Mouse (Mus musculus) testis, postnatal 14 days (tissue): ENCODE measurements around the gene Fsd2.

Experiments used
- DNase-seq: peaks from one replicate; pipeline ENCODE4 v3.0.0; 2021; ENCODE audit warnings: low spot score

The Fsd2 gene

GRCm38 (mm10) chr7:81571941-81572441 is 5.2 kb upstream of the Fsd2 start:
- DNase-seq = no peak

- DNase-seq = peak; percentile 95
Measured at GRCm38 (mm10) chr7:81571108-81571940, 4.6 kb upstream of the Fsd2 start, which contains the start of gene Whamm. Whamm (plus strand) TSS chr7:81571266.

GRCm38 (mm10) chr7:81570752-81571107 is 4.0 kb upstream of the Fsd2 start:
- no peak for DNase-seq

GRCm38 (mm10) chr7:81570271-81570670 is 3.5 kb upstream of the Fsd2 start:
- no peak for DNase-seq

GRCm38 (mm10) chr7:81569851-81570250 is 3.1 kb upstream of the Fsd2 start:
- no peak for DNase-seq

GRCm38 (mm10) chr7:81567396-81567795 is 652 bp upstream of the Fsd2 start:
- no peak for DNase-seq

GRCm38 (mm10) chr7:81566332-81566731 is 412 bp downstream of the Fsd2 start:
- DNase-seq = no peak

GRCm38 (mm10) chr7:81565381-81566055 is 1.2 kb downstream of the Fsd2 start:
- DNase-seq = no peak

GRCm38 (mm10) chr7:81564766-81565165 is 2.0 kb downstream of the Fsd2 start:
- DNase-seq = no peak

GRCm38 (mm10) chr7:81563506-81564015 is 3.2 kb downstream of the Fsd2 start:
- DNase-seq = no peak

- DNase-seq = no peak
Measured at GRCm38 (mm10) chr7:81561211-81561610, 5.5 kb downstream of the Fsd2 start.

GRCm38 (mm10) chr7:81560101-81561049 is 6.4 kb downstream of the Fsd2 start:
- no peak for DNase-seq

- DNase-seq = no peak
Measured at GRCm38 (mm10) chr7:81559231-81559980, 7.3 kb downstream of the Fsd2 start.

- no peak for DNase-seq
Measured at GRCm38 (mm10) chr7:81557985-81558360, 8.8 kb downstream of the Fsd2 start.

- DNase-seq = no peak
Measured at GRCm38 (mm10) chr7:81557252-81557984, 9.3 kb downstream of the Fsd2 start.

GRCm38 (mm10) chr7:81556839-81557238 is 9.9 kb downstream of the Fsd2 start:
- DNase-seq = no peak

- DNase-seq = no peak
Measured at GRCm38 (mm10) chr7:81554369-81554768, 12.4 kb downstream of the Fsd2 start.

- DNase-seq = no peak
Measured at GRCm38 (mm10) chr7:81553589-81553988, 13.2 kb downstream of the Fsd2 start.

- no peak for DNase-seq
Measured at GRCm38 (mm10) chr7:81548864-81549263, 17.9 kb downstream of the Fsd2 start.

- DNase-seq = no peak
Measured at GRCm38 (mm10) chr7:81542934-81543333, 23.8 kb downstream of the Fsd2 start.
